Mouse (Mus musculus) adrenal gland, postnatal 36 days (tissue): ENCODE measurements around the gene Polr2h. TPM values are rescaled to one million over a fixed set of nuclear protein-coding genes. Genes with fewer than 3 reads are reported as not detected.

Source experiments
- total RNA-seq, 2 experiments: library from RNA; stranded (reverse); gene quantifications; 2 replicates each; pipeline ENCODE4 v1.2.3; 2021

The Polr2h gene
- total RNA-seq, 2 experiments from 2014 or later: 37.0 to 56.4 TPM

Other genes with a start within 250 kb of the Polr2h start
- 10 to 100 TPM; 62.4 to 62.6 TPM for gene Eif2b5, start 218.8 kb upstream of the Polr2h start, total RNA-seq
- gene Dvl3, start 200.7 kb upstream of the Polr2h start, total RNA-seq: 10 to 100 TPM; 40.7 to 45.2 TPM
- 100 to 1,000 TPM; 279 to 383 TPM for gene Ap2m1, start 182.2 kb upstream of the Polr2h start, total RNA-seq
- 10 to 100 TPM; 86.0 to 95.3 TPM for gene Abcf3, start 169.1 kb upstream of the Polr2h start, total RNA-seq
- gene Vwa5b2, start 128.2 kb upstream of the Polr2h start, total RNA-seq: 1 to 10 TPM; 1.4 to 1.6 TPM
- gene Eef1akmt4, start 106.1 kb upstream of the Polr2h start, total RNA-seq: 1 to 10 TPM; 9.5 to 10.0 TPM
- under 1 TPM in 1 of 2 experiments, not detected in 1; 0.26 TPM for gene Gm49333, start 106.1 kb upstream of the Polr2h start, total RNA-seq
- 10 to 100 TPM; 26.9 to 29.8 TPM for gene Alg3, start 105.9 kb upstream of the Polr2h start, total RNA-seq
- gene Camk2n2, start 96.4 kb upstream of the Polr2h start, total RNA-seq: 100 to 1,000 TPM in 1 of 2 experiments, 10 to 100 TPM in 1; 25.3 to 128 TPM
- 10 to 100 TPM in 1 of 2 experiments, 1 to 10 TPM in 1; 8.9 to 17.5 TPM for gene Ece2, start 87.8 kb upstream of the Polr2h start, total RNA-seq
- 100 to 1,000 TPM; 288 to 322 TPM for gene Psmd2, start 66.0 kb upstream of the Polr2h start, total RNA-seq
- 100 to 1,000 TPM; 352 to 397 TPM for gene Eif4g1, start 49.4 kb upstream of the Polr2h start, total RNA-seq
- 10 to 100 TPM; 13.5 to 15.0 TPM for gene Fam131a, start 24.4 kb upstream of the Polr2h start, total RNA-seq
- 10 to 100 TPM; 19.3 to 66.2 TPM for gene Clcn2, start 81 bp downstream of the Polr2h start, total RNA-seq
- 10 to 100 TPM; 10.4 to 10.6 TPM for gene Chrd, start 15.5 kb downstream of the Polr2h start, total RNA-seq
- 1 to 10 TPM; 1.3 to 1.5 TPM for gene Thpo, start 16.8 kb downstream of the Polr2h start, total RNA-seq